Mouse (Mus musculus): ENCODE measurements around the gene Ddi2. TPM values are rescaled to one million over a fixed set of nuclear protein-coding genes. Genes with fewer than 3 reads are reported as not detected.

The Ddi2 gene
- total RNA-seq, 2 experiments from 2014 or later = 45.1 to 46.9 TPM

GRCm38 (mm10) chr4:141653813-141654212 is 69.4 kb downstream of the Ddi2 start:
- DNase-seq = no peak

DNA sequence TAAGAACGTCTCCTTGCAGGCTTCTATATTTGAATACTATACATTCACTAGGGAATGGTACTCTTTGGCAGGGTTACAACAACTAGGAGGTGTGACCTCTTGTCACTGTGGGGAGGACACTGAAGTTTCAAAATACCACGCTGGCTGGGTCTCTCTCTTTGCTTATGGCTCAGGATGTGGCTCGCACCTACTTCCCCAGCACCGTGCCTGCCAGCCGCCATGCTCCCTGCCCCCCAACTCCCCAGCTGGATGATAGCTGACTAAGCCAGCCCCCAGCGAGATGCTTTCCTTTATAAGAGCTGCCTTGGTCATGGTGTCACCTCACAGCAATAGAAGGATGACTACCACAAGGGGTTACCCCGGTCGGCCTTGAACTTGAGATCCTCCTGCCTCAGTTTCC is 70.2 kb downstream of the Ddi2 start:
- no peak for DNase-seq

DNA sequence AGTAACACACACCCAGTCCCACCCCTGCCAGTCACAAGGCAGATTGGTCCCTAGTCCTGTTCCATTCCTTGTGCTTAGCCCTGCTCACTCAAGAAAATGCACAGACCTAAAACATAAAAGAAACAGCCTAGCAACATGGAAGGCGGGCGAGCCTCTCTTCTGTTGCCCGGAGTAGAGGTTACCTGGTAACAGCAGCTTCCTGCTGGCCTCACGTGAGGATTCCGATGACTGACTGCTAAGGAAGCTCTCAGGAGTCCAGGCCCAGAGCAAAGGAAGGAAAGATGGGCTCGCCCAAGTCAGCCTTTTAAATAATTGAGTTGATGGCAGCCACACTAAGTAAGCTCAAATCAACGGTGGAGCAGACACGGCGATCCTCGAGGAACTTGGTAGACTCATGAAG is 71.3 kb downstream of the Ddi2 start:
- no peak for DNase-seq

GRCm38 (mm10) chr4:141651286-141651685 is 71.9 kb downstream of the Ddi2 start:
- DNase-seq = no peak

DNA sequence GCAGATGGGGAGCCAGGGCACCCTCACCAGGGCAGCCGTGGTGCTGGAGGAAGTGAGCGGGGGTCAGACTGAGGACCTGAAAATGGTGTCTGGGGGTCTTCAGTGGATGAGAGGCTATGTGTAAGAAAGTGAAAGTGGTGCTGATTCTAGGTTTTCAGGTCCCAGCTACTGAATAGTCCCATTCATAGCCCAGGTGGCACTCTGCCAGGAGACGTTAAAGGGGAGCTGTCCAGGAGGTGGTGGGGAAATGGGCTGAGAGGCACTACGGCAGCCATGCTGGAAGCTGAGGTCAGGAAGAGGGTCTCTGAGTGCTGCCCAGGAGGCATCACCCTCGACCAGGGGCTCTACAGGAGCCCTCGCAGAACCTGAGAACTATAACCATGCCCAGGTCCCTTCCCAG is 74.0 kb downstream of the Ddi2 start:
- no peak for DNase-seq

GRCm38 (mm10) chr4:141648262-141648661 is 75.0 kb downstream of the Ddi2 start:
- DNase-seq = no peak

GRCm38 (mm10) chr4:141647187-141647586 is 76.0 kb downstream of the Ddi2 start:
- DNase-seq = no peak

- DNase-seq = no peak
Measured at GRCm38 (mm10) chr4:141645988-141646387, 77.2 kb downstream of the Ddi2 start.

GRCm38 (mm10) chr4:141643118-141643855 is 79.9 kb downstream of the Ddi2 start:
- peak; percentile 48 for DNase-seq

DNA sequence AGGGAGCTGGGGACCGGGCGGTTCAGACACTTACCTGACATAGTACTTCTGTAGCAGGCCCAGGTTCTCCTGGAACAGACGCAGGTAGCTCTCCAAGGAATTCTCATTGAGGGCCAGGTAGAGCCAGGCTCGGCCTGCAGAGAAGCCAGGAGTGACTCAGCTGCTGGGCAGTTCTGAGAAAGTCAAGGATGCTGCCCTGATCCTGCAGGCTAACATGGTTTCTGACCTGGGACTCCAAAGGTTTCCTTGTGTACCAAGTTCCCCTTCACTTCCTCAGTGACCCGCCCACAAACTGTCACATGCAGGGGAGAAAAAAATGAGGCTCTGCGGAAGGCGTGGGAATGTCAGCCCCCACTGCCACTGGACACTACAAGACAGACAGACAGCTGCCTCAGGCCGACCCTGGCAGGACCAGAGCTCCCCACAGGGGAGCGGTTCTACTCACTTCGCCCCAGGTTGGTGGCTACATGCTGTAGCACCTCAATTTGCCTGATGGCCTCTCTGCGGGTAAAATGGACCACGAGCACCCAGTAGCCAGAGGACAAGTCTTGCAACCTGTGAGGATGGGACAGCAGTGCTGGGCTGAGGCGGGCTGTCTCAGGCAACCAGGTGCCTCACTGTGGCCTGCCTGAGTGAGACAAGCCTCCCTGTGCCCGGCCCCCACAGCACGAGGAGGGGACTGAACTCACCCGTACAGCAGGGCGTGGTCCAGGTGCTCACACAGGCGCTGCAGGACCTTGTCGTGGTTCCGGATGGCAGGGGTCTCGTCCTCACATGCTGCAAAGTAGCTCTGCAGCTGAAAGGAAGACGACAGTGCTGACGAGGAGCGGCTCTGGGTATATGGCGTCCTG is 81.0 kb downstream of the Ddi2 start:
- DNase-seq = no peak

- no peak for DNase-seq
Measured at GRCm38 (mm10) chr4:141641353-141641771, 81.9 kb downstream of the Ddi2 start.

GRCm38 (mm10) chr4:141639474-141639873 is 83.7 kb downstream of the Ddi2 start:
- DNase-seq = no peak

GRCm38 (mm10) chr4:141636693-141637092 is 86.5 kb downstream of the Ddi2 start:
- no peak for DNase-seq

DNA sequence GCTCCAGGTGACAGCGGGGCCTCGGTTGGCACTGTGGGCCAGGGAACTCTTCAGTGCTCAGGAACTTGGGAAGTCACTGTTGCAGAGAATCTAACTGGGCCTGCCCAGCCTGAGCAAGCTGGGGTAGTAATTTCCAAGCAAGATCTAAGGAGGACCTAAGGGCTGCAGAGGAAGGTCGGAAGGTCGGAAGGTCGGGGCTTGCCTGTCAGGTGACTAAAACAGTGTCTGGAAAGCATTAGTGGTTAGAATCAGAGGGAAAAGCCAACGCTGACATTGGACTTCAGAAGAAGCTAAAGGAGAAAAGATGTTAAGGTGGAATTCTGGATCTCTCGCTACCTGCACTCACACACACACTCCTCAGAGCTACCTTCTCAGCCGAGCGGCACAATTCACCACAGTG is 87.2 kb downstream of the Ddi2 start:
- no peak for DNase-seq

GRCm38 (mm10) chr4:141632111-141632873 is 90.9 kb downstream of the Ddi2 start:
- no peak for DNase-seq

- DNase-seq = no peak
Measured at GRCm38 (mm10) chr4:141631250-141631649, 92.0 kb downstream of the Ddi2 start.

GRCm38 (mm10) chr4:141630021-141630420 is 93.2 kb downstream of the Ddi2 start:
- no peak for DNase-seq

- no peak for DNase-seq
Measured at GRCm38 (mm10) chr4:141628661-141629060, 94.6 kb downstream of the Ddi2 start.

Other genes with a start within 250 kb of the Ddi2 start
- gene Spen, start 184.8 kb downstream of the Ddi2 start, total RNA-seq (2021) = 10 to 100 TPM; 55.3 to 66.7 TPM
- 1 to 10 TPM in 1 of 2 experiments, under 1 TPM in 1; 0.50 to 1.0 TPM for gene Fblim1, start 117.3 kb downstream of the Ddi2 start, total RNA-seq (2021)
- under 1 TPM; 0.28 to 0.42 TPM for gene Tmem82, start 104.8 kb downstream of the Ddi2 start, total RNA-seq (2021)
- gene Slc25a34, start 99.6 kb downstream of the Ddi2 start, total RNA-seq (2021) = 1 to 10 TPM; 2.6 to 2.9 TPM
- gene Plekhm2, start 58.5 kb downstream of the Ddi2 start, total RNA-seq (2021) = 10 to 100 TPM; 67.4 to 81.7 TPM
- not detected for gene Rsc1a1, start 37.8 kb downstream of the Ddi2 start, total RNA-seq (2021)
- under 1 TPM in 1 of 2 experiments, not detected in 1; 0.32 TPM for gene Agmat, start 23.3 kb upstream of the Ddi2 start, total RNA-seq (2021)
- gene Dnajc16, start 67.5 kb upstream of the Ddi2 start, total RNA-seq (2021) = 10 to 100 TPM; 43.3 to 45.0 TPM
- 10 to 100 TPM; 19.9 to 21.1 TPM for gene Casp9, start 70.2 kb upstream of the Ddi2 start, total RNA-seq (2021)
- not detected for gene Cela2a, start 102.7 kb upstream of the Ddi2 start, total RNA-seq (2021)
- gene Ctrc, start 122.9 kb upstream of the Ddi2 start, total RNA-seq (2021) = not detected
- gene Efhd2, start 151.5 kb upstream of the Ddi2 start, total RNA-seq (2021) = 100 to 1,000 TPM; 135 to 143 TPM

Data from layer of hippocampus, postnatal 36 days (tissue).